Mouse (Mus musculus) liver, embryonic 15.5 days (tissue): ENCODE data around the gene Odf3l1. TPM values are rescaled to one million over a fixed set of nuclear protein-coding genes. Genes with fewer than 3 reads are reported as not detected.
"Not testable (repeated sequence)": the region's sequence is repeated elsewhere in the genome, so short reads cannot be mapped to it uniquely, and the experiment has no call there.

Source experiments
- ATAC-seq: fragments of 200-750 bp; cut with Nextera tagmentation; 2 replicates; pipeline ENCODE4 v1.8.0; 2017; ENCODE audit warnings: moderate number of reproducible peaks, mild to moderate bottlenecking, moderate library complexity; ENCODE audit not compliant: insufficient read depth
- H3K27ac ChIP-seq: fragments of 300-500 bp; sonication (generic); replicated peaks from 2 replicates; pipeline ENCODE4 v1.5.1; 2015; ENCODE audit warnings: mild to moderate bottlenecking, inconsistent platforms
- H3K27me3 ChIP-seq: fragments of 300-500 bp; sonication (generic); 2 replicates; pipeline ENCODE4 v1.6.1; 2015; ENCODE audit warnings: mild to moderate bottlenecking, inconsistent platforms
- H3K36me3 ChIP-seq: fragments of 300-500 bp; sonication (generic); replicated peaks from 2 replicates; pipeline ENCODE4 v1.6.1; 2015; ENCODE audit warnings: moderate library complexity, mild to moderate bottlenecking, inconsistent platforms
- H3K4me1 ChIP-seq: fragments of 300-500 bp; sonication (generic); replicated peaks from 2 replicates; pipeline ENCODE4 v1.6.1; 2015; ENCODE audit warnings: inconsistent platforms
- H3K4me2 ChIP-seq: fragments of 300-500 bp; sonication (generic); 2 replicates; pipeline ENCODE4 v1.6.1; 2015; ENCODE audit warnings: moderate library complexity, mild to moderate bottlenecking, inconsistent platforms
- H3K4me3 ChIP-seq: fragments of 300-500 bp; sonication (generic); replicated peaks from 2 replicates; pipeline ENCODE4 v1.5.1; 2015; ENCODE audit warnings: mild to moderate bottlenecking, inconsistent platforms
- H3K9ac ChIP-seq: fragments of 300-500 bp; sonication (generic); 2 replicates; pipeline ENCODE4 v1.6.1; 2015; ENCODE audit warnings: moderate library complexity, mild to moderate bottlenecking, inconsistent platforms
- H3K9me3 ChIP-seq: fragments of 300-500 bp; sonication (generic); replicated peaks from 2 replicates; pipeline ENCODE4 v1.6.1; 2016; ENCODE audit warnings: inconsistent platforms
- WGBS: fragments of 180-500 bp; shearing (Covaris S2); methylation state at CpG from one replicate; pipeline ENCODE4 v1.1.7; 2015; ENCODE audit warnings: mixed read lengths; ENCODE audit not compliant: insufficient replicate concordance; 5-methylcytosine and 5-hydroxymethylcytosine counted together
- polyA plus RNA-seq: library from polyadenylated mRNA; unstranded; fragments of >200 nt; fragmentation: Nextera tagmentation; extraction: Ambion mirVana; gene quantifications from 2 replicates; pipeline ENCODE4 v1.2.1, GENCODE M21; 2015

Odf3l1 gene
- 0.10 TPM in 1 of 2 replicates, not detected in the other for polyA plus RNA-seq

- Histone ChIP-seq H3K27me3 (peaks cover 37% of the 10 kb centered on the region), H3K36me3 (no peaks in the 10 kb centered on the region), H3K9me3 (no peaks in the 10 kb centered on the region), H3K4me1 (no peaks in the 10 kb centered on the region), H3K9ac (no peak within 1 kb of the TSS), H3K4me2 (peak within 1 kb of the TSS; percentile 48), H3K27ac (no peak within 1 kb of the TSS), H3K4me3 (0 out of 2 replicates have a peak within 1 kb of the TSS, but pooled peaks have one; percentile 10)
- ATAC-seq = no peak
- WGBS = 19% methylated on average over 3 of the region's 3 CpGs
Observed at GRCm38 (mm10) chr9:56864216-56864729, at the start of gene Odf3l1. Gene Odf3l1, minus strand, starts transcription at chr9:56864679.

- no peak overlapping the region for H3K9ac ChIP-seq
- no peak overlapping the region for H3K27ac ChIP-seq
- H3K27me3 ChIP-seq = no peaks in the 10 kb centered on the region
- H3K36me3 ChIP-seq = no peaks in the 10 kb centered on the region
- ATAC-seq = no peak
- 75% methylated on average over 9 of the region's 9 CpGs for WGBS
- H3K4me2 ChIP-seq = no peak overlapping the region
- no peaks in the 10 kb centered on the region for H3K4me1 ChIP-seq
- no peak overlapping the region for H3K4me3 ChIP-seq
- no peaks in the 10 kb centered on the region for H3K9me3 ChIP-seq
Observed at GRCm38 (mm10) chr9:56913991-56914390, 49.5 kb upstream of the Odf3l1 start.

- H3K36me3 ChIP-seq = no peaks in the 10 kb centered on the region
- 43% methylated on average over 1 of the region's 1 CpGs for WGBS
- H3K9ac ChIP-seq = no peak overlapping the region
- no peak overlapping the region for H3K27ac ChIP-seq
- H3K27me3 ChIP-seq = no peaks in the 10 kb centered on the region
- H3K4me1 ChIP-seq = no peaks in the 10 kb centered on the region
- H3K4me2 ChIP-seq = no peak overlapping the region
- no peak for ATAC-seq
- no peaks in the 10 kb centered on the region for H3K9me3 ChIP-seq
- H3K4me3 ChIP-seq = no peak overlapping the region
Observed at GRCm38 (mm10) chr9:56911017-56911416, 46.5 kb upstream of the Odf3l1 start.

GRCm38 (mm10) chr9:56909991-56910390 lies 45.5 kb upstream of the Odf3l1 start:
- not testable (repeated sequence) for H3K4me3 ChIP-seq, H3K27ac ChIP-seq, ATAC-seq, H3K4me1 ChIP-seq, H3K4me2 ChIP-seq, H3K9ac ChIP-seq, H3K27me3 ChIP-seq, H3K9me3 ChIP-seq, H3K36me3 ChIP-seq
- 33% methylated on average over 4 of the region's 4 CpGs for WGBS

GRCm38 (mm10) chr9:56907549-56907948 lies 43.1 kb upstream of the Odf3l1 start:
- no peak overlapping the region for H3K4me2 ChIP-seq
- no peak for ATAC-seq
- H3K4me3 ChIP-seq = no peak overlapping the region
- no peaks in the 10 kb centered on the region for H3K36me3 ChIP-seq
- H3K27ac ChIP-seq = no peak overlapping the region
- no peaks in the 10 kb centered on the region for H3K9me3 ChIP-seq
- H3K4me1 ChIP-seq = no peaks in the 10 kb centered on the region
- no peaks in the 10 kb centered on the region for H3K27me3 ChIP-seq
- WGBS = 53% methylated on average over 9 of the region's 9 CpGs
- H3K9ac ChIP-seq = no peak overlapping the region

- no peak overlapping the region for H3K27ac ChIP-seq
- no peak overlapping the region for H3K9ac ChIP-seq
- no peaks in the 10 kb centered on the region for H3K4me1 ChIP-seq
- no peak for ATAC-seq
- H3K4me3 ChIP-seq = no peak overlapping the region
- H3K36me3 ChIP-seq = no peaks in the 10 kb centered on the region
- H3K27me3 ChIP-seq = no peaks in the 10 kb centered on the region
- H3K4me2 ChIP-seq = no peak overlapping the region
- H3K9me3 ChIP-seq = no peaks in the 10 kb centered on the region
- WGBS = 39% methylated on average over 3 of the region's 3 CpGs
Observed at GRCm38 (mm10) chr9:56903662-56904061, 39.2 kb upstream of the Odf3l1 start.

GRCm38 (mm10) chr9:56901187-56901586 lies 36.7 kb upstream of the Odf3l1 start:
- Histone ChIP-seq H3K36me3 (no peaks in the 10 kb centered on the region), H3K4me2 (no peak overlapping the region), H3K4me3 (no peak overlapping the region), H3K4me1 (no peaks in the 10 kb centered on the region), H3K27ac (no peak overlapping the region), H3K9me3 (no peaks in the 10 kb centered on the region), H3K9ac (no peak overlapping the region), H3K27me3 (no peaks in the 10 kb centered on the region)
- no peak for ATAC-seq
- 49% methylated on average over 8 of the region's 8 CpGs for WGBS

- H3K4me1 ChIP-seq = no peaks in the 10 kb centered on the region
- 21% methylated on average over 9 of the region's 9 CpGs for WGBS
- H3K9me3 ChIP-seq = no peaks in the 10 kb centered on the region
- H3K27me3 ChIP-seq = no peaks in the 10 kb centered on the region
- no peak overlapping the region for H3K4me2 ChIP-seq
- no peak overlapping the region for H3K9ac ChIP-seq
- H3K27ac ChIP-seq = no peak overlapping the region
- H3K4me3 ChIP-seq = no peak overlapping the region
- H3K36me3 ChIP-seq = no peaks in the 10 kb centered on the region
- no peak for ATAC-seq
Observed at GRCm38 (mm10) chr9:56900571-56900970, 36.1 kb upstream of the Odf3l1 start.

- no peak for ATAC-seq
- Histone ChIP-seq H3K36me3 (no peaks in the 10 kb centered on the region), H3K27me3 (no peaks in the 10 kb centered on the region), H3K27ac (no peak overlapping the region), H3K4me1 (no peaks in the 10 kb centered on the region), H3K4me3 (no peak overlapping the region), H3K9ac (no peak overlapping the region), H3K4me2 (no peak overlapping the region), H3K9me3 (no peaks in the 10 kb centered on the region)
Observed at GRCm38 (mm10) chr9:56900060-56900459, 35.6 kb upstream of the Odf3l1 start.

DNA sequence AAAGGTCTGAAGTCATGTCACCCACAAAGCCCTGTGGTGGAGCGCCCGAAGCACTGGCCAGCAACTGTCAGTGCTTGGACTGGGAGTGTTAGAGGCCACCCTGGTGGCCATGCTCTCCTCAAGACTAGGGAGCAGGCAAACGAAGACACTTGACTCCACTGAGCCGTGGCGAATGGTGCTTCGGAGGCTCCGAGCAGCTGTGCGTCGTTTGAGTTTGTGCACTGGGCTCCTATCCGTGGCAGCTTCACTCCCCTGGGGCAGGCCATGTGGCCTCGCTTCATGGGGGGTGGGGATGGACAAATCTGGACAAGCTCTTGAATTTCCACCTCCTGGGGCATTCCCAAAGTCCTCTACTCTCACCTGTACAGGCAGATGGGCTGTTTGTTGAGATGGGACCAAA lies 34.9 kb upstream of the Odf3l1 start:
- Histone ChIP-seq H3K9ac (no peak overlapping the region), H3K4me1 (no peaks in the 10 kb centered on the region), H3K4me2 (no peak overlapping the region), H3K9me3 (no peaks in the 10 kb centered on the region), H3K36me3 (no peaks in the 10 kb centered on the region), H3K27me3 (no peaks in the 10 kb centered on the region), H3K27ac (no peak overlapping the region), H3K4me3 (no peak overlapping the region)
- no peak for ATAC-seq
- 79% methylated on average over 11 of the region's 11 CpGs for WGBS

DNA sequence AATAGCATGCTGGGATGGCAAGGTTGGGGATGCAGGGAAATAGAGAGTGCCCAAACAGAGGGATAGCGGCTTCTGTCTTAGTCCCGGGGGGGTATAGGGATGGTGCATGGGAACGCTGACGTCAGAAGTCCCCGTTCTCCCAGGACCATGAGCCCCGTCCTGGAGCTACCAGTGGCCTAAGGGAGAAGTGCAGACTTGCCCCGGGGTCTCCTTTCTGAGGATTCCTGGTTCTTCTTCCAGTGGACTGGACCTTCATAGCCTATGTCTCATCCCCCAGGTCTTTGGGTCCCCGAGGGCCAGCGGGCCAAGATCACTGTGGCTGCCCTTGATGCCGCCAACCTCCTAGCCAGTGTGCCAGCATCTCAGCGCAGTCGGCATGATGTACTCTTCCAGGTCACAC lies 32.3 kb upstream of the Odf3l1 start:
- no peaks in the 10 kb centered on the region for H3K36me3 ChIP-seq
- no peak overlapping the region for H3K4me3 ChIP-seq
- no peak overlapping the region for H3K27ac ChIP-seq
- peaks cover 2% of the 10 kb centered on the region; the same call in 1 of the 2 replicates for H3K4me1 ChIP-seq
- 85% methylated on average over 12 of the region's 12 CpGs for WGBS
- H3K9ac ChIP-seq = no peak overlapping the region
- H3K9me3 ChIP-seq = no peaks in the 10 kb centered on the region
- no peak for ATAC-seq
- no peak overlapping the region for H3K4me2 ChIP-seq
- peaks cover 2% of the 10 kb centered on the region; the same call in 1 of the 2 replicates for H3K27me3 ChIP-seq

DNA sequence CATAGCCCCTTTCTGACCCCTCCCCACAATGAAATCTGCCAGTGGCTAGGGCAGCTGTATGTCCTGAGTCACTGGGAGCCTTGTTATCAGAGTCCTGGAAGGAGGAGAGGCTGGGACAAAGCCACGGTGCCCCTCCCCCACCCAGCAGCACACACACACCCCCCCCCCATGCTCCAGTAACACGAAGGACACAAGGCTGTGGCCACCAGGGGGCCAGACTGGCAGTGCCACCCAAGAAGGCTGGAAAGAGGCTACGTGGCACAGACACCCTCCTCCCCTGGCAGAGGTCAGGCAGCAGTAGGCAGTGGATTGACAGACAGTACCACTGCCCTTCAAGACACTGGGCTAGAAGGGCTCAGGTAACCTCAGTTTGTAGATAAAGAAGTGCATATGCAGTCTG lies 29.5 kb upstream of the Odf3l1 start:
- peaks cover 10% of the 10 kb centered on the region for H3K4me1 ChIP-seq
- H3K9ac ChIP-seq = no peak overlapping the region
- H3K4me2 ChIP-seq = no peak overlapping the region
- no peaks in the 10 kb centered on the region for H3K36me3 ChIP-seq
- ATAC-seq = no peak
- H3K9me3 ChIP-seq = no peaks in the 10 kb centered on the region
- H3K27me3 ChIP-seq = peaks cover 6% of the 10 kb centered on the region
- no peak overlapping the region for H3K27ac ChIP-seq
- H3K4me3 ChIP-seq = no peak overlapping the region
- 26% methylated on average over 3 of the region's 3 CpGs for WGBS
